Mouse (Mus musculus) small intestine, adult 2 months (tissue): ENCODE data around the gene Mipep.

Source experiments
- CTCF ChIP-seq: fragments of 200-500 bp; IDR thresholded peaks from 2 replicates; pipeline ENCODE4 v1.5.1; 2012; ENCODE audit warnings: low read depth, mild to moderate bottlenecking, control low read depth, inconsistent platforms, low read length, moderate library complexity, mixed read lengths; ENCODE audit not compliant: insufficient replicate concordance, insufficient read length; ENCODE audit errors: extremely low read depth
- POLR2A ChIP-seq: fragments of 200-500 bp; IDR thresholded peaks from 2 replicates; pipeline ENCODE4 v1.6.1; 2012; ENCODE audit warnings: low read depth, mild to moderate bottlenecking, control low read depth, inconsistent platforms, low read length, moderate library complexity

- TF ChIP-seq CTCF (no peak), POLR2A (no peak)
Measured at GRCm38 (mm10) chr14:60764526-60764925, 19.8 kb upstream of the Mipep start.
